Mouse (Mus musculus) neural tube, embryonic 13.5 days (tissue): Measurements from ENCODE around the gene Pdp2. TPM values are rescaled to one million over a fixed set of nuclear protein-coding genes. Genes with fewer than 3 reads are reported as not detected.
A peak's percentile ranks its signal among the peaks of the same experiment; 100 is the strongest.

ENCODE experiments used
- ATAC-seq: fragments of 200-750 bp; cut with Nextera tagmentation; 2 replicates; pipeline ENCODE4 v1.8.0; 2017; ENCODE audit warnings: low read depth, mild to moderate bottlenecking, moderate TSS enrichment, moderate library complexity
- H3K27ac ChIP-seq: fragments of 300-500 bp; sonication (generic); replicated peaks from 2 replicates; pipeline ENCODE4 v1.5.1; 2015; ENCODE audit warnings: moderate library complexity, mild to moderate bottlenecking, inconsistent platforms
- H3K27me3 ChIP-seq: fragments of 300-500 bp; sonication (generic); 2 replicates; pipeline ENCODE4 v1.6.1; 2015; ENCODE audit warnings: mild to moderate bottlenecking, inconsistent platforms
- H3K36me3 ChIP-seq: fragments of 300-500 bp; sonication (generic); 2 replicates; pipeline ENCODE4 v1.6.1; 2015; ENCODE audit warnings: mild to moderate bottlenecking, inconsistent platforms
- H3K4me1 ChIP-seq: fragments of 300-500 bp; sonication (generic); replicated peaks from 2 replicates; pipeline ENCODE4 v1.6.1; 2015; ENCODE audit warnings: inconsistent platforms
- H3K4me2 ChIP-seq: fragments of 300-500 bp; sonication (generic); 2 replicates; pipeline ENCODE4 v1.6.1; 2015; ENCODE audit warnings: inconsistent platforms, mild to moderate bottlenecking, moderate library complexity
- H3K4me3 ChIP-seq: fragments of 300-500 bp; sonication (generic); 2 replicates; pipeline ENCODE4 v1.5.1; 2015; ENCODE audit warnings: mild to moderate bottlenecking, inconsistent platforms
- H3K9ac ChIP-seq: fragments of 300-500 bp; sonication (generic); 2 replicates; pipeline ENCODE4 v1.6.1; 2015; ENCODE audit warnings: moderate library complexity, mild to moderate bottlenecking, inconsistent platforms
- H3K9me3 ChIP-seq: fragments of 300-500 bp; sonication (generic); 2 replicates; pipeline ENCODE4 v1.6.1; 2016; ENCODE audit warnings: inconsistent platforms
- WGBS: fragments of 180-500 bp; shearing (Covaris S2); methylation state at CpG from one replicate; pipeline ENCODE4 v1.1.7; 2015; 5-methylcytosine and 5-hydroxymethylcytosine counted together
- polyA plus RNA-seq: library from polyadenylated mRNA; unstranded; fragments of >200 nt; fragmentation: Nextera tagmentation; extraction: Ambion mirVana; gene quantifications from 2 replicates; pipeline ENCODE4 v1.2.1, GENCODE M21; 2015

Pdp2 gene
- polyA plus RNA-seq, 1 experiment from 2014 or later: 17.9 TPM

DNA sequence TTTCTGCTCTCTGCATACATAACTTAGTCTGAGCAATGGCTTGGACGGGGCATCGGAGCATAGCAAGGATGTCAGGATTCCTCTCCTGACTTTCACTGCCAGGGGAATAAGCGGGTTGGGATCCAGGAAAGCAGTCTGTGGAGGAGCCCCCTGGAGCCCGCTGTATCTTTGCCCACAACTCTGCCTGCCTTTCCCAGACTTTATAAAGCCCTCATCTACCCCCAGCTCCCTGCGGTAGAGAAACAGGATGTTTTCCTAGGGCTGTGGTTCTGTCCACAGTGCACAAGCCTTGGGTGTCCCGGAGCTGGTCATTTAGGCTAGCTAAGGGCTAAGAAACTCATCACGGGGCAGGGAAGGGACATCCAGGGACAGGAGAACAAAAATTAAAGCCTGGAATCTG lies 10.1 kb downstream of the Pdp2 start:
- H3K4me1 ChIP-seq: peaks cover 13% of the 10 kb centered on the region
- peaks cover 10% of the 10 kb centered on the region; the same call in 1 of the 2 replicates for H3K27me3 ChIP-seq
- peaks cover 9% of the 10 kb centered on the region for H3K36me3 ChIP-seq
- 0 out of 2 replicates have a peak overlapping the region, but pooled peaks have one; percentile 11 for H3K4me3 ChIP-seq
- no peak overlapping the region for H3K27ac ChIP-seq
- WGBS: 18% methylated on average over 7 of the region's 7 CpGs
- peak overlapping the region; percentile 46 for H3K4me2 ChIP-seq
- no peak overlapping the region for H3K9ac ChIP-seq
- no peak for ATAC-seq
- H3K9me3 ChIP-seq: no peaks in the 10 kb centered on the region

DNA sequence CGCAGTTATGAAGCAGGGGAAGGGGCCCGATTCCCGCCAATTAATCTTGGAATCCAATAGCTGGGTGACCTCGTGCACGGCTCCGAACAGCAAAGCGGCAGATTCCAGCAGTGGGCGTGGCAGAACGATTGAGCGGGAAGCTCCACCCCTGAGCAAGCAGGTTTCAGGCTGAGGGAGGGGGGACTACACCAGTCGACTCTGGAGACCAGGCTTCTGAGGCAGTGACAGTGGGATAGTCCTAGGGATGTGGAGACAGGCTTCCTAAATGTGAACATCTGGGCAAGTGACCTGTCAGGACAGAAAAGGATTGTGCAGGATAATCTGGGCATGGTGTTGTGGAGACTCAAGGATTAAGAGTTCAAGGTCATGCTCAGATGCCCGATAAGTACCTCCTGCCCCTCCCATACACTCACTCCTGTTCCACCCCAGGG lies 10.7 kb downstream of the Pdp2 start:
- peaks cover 10% of the 10 kb centered on the region; the same call in 1 of the 2 replicates for H3K27me3 ChIP-seq
- no peaks in the 10 kb centered on the region for H3K9me3 ChIP-seq
- ATAC-seq: peak; percentile 58
- H3K27ac ChIP-seq: no peak overlapping the region
- 2% methylated on average over 12 of the region's 12 CpGs for WGBS
- H3K4me3 ChIP-seq: peak overlapping the region; percentile 11; the same call in 1 of the 2 replicates
- H3K4me2 ChIP-seq: peak overlapping the region; percentile 46
- H3K9ac ChIP-seq: no peak overlapping the region
- H3K4me1 ChIP-seq: peaks cover 13% of the 10 kb centered on the region
- 0 out of 2 replicates have a peak, but pooled peaks cover 5% of the 10 kb centered on the region for H3K36me3 ChIP-seq

DNA sequence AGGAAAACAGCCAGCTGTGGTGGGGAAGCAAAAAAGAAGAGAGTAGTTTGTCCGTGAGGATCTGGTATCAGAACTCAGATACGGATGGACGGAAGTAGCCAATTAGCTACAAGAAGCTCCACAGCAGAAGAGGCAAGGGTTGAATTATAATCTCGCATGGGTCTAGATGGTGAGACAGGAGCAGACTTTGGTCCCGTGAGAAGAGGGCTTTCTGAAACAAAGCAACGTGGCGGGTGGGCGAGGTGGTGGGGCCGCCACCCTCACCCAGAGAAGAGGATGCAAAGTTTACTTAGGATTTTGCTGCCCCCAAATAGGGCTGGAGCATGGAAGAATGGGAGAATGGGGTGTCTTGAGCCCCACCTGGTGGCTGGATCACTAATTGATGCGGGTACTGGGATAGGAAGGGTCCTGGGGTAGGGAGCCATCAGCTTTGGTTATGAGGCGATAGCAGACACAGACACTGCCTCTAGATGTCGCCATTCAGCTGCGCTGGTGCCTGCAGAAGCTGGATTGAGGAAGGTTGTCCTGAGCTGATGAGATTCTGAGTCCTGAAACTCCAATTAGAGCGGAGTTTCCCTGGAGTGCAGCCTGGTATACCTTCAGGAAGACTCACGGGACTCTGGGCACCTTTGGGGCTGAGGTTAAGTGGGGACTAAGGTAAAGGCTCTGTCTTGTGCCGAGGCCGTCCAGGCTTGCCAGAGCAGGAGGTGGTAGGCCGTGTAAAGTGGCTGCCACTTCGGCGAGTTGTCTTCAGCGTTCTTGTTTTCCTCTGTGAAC lies 11.4 kb downstream of the Pdp2 start:
- H3K36me3 ChIP-seq: 0 out of 2 replicates have a peak, but pooled peaks cover 2% of the 10 kb centered on the region
- no peaks in the 10 kb centered on the region for H3K9me3 ChIP-seq
- peak; percentile 92 for ATAC-seq
- H3K27me3 ChIP-seq: peaks cover 10% of the 10 kb centered on the region; the same call in 1 of the 2 replicates
- WGBS: 21% methylated on average over 21 of the region's 21 CpGs
- H3K9ac ChIP-seq: peak overlapping the region; percentile 27; the same call in 1 of the 2 replicates
- H3K4me1 ChIP-seq: peaks cover 13% of the 10 kb centered on the region
- peak overlapping the region; percentile 46 for H3K4me2 ChIP-seq
- peak overlapping the region; percentile 7; the same call in 1 of the 2 replicates for H3K4me3 ChIP-seq
- H3K27ac ChIP-seq: no peak overlapping the region

DNA sequence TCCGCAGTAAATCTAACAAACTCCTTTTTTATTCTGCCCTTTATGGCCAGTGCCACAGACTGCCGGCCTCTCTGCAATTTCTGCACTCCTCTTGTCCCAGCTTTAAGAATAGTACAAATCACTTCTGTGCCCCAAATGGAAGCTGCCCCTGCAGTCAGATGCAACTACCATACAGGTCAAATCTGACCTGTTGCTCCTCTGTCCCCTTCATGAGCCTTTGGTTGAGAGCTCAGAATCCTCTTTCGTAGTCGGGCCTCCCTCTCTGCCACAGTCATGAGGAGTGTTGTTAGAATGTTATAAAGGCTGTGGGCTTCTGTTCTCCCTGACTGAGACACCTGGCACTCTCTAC lies 12.0 kb downstream of the Pdp2 start:
- Histone ChIP-seq H3K9me3 (no peaks in the 10 kb centered on the region), H3K9ac (no peak overlapping the region), H3K4me1 (peaks cover 13% of the 10 kb centered on the region), H3K27ac (no peak overlapping the region), H3K4me3 (no peak overlapping the region), H3K36me3 (no peaks in the 10 kb centered on the region), H3K4me2 (no peak overlapping the region), H3K27me3 (peaks cover 10% of the 10 kb centered on the region; the same call in 1 of the 2 replicates)
- ATAC-seq: no peak
- 58% methylated on average over 4 of the region's 4 CpGs for WGBS

DNA sequence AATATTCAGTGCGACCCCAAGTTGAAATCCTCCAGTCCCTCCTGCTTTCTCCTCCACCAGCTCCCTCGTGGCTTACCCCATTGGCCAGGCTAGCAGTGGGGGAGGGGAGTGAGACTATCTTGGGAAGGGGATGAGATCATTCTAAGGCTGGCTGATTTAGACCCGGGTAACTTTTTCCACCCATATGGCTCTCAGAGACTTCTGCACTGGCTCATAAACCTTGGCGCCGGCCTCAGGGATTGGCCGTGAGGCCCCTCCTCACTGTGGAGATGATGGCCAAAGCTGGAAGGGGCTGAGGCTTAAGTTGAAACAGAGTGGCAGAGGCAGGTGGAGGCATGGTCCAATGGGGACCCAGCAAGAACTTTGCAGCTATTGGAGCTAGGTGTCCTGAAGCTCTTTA lies 15.1 kb downstream of the Pdp2 start:
- H3K9me3 ChIP-seq: no peaks in the 10 kb centered on the region
- H3K4me1 ChIP-seq: peaks cover 13% of the 10 kb centered on the region
- H3K4me3 ChIP-seq: no peak overlapping the region
- peaks cover 6% of the 10 kb centered on the region; the same call in 1 of the 2 replicates for H3K27me3 ChIP-seq
- ATAC-seq: no peak
- H3K9ac ChIP-seq: no peak overlapping the region
- H3K4me2 ChIP-seq: no peak overlapping the region
- H3K27ac ChIP-seq: no peak overlapping the region
- 44% methylated on average over 6 of the region's 6 CpGs for WGBS
- no peaks in the 10 kb centered on the region for H3K36me3 ChIP-seq

- Histone ChIP-seq H3K4me3 (no peak overlapping the region), H3K9me3 (no peaks in the 10 kb centered on the region), H3K27me3 (no peaks in the 10 kb centered on the region), H3K27ac (no peak overlapping the region), H3K4me2 (no peak overlapping the region), H3K4me1 (no peaks in the 10 kb centered on the region), H3K9ac (no peak overlapping the region), H3K36me3 (no peaks in the 10 kb centered on the region)
- WGBS: 79% methylated on average over 2 of the region's 2 CpGs
- no peak for ATAC-seq
Observed at GRCm38 (mm10) chr8:104607944-104608343, 16.7 kb downstream of the Pdp2 start.

DNA sequence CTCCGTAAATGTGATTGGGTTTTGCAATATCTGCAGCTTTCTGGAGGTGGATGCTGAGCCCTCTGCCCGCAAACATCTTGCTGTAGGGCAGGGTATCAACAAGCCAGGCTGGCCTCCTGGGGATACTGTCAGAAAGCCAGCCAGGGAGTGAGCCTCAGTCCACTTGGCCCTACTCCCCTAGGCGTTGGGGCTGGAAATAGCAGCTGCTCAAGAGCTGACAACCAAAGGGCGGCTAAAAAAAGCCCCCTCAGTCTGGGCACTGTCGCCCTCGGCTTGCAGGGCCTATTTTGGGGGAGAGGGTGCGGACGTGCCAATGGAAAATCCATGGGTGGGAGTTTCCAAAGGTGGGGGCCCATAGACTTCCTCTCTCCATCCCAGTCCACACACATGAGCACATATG lies 18.0 kb downstream of the Pdp2 start:
- Histone ChIP-seq H3K4me1 (no peaks in the 10 kb centered on the region), H3K4me3 (no peak overlapping the region), H3K4me2 (no peak overlapping the region), H3K27me3 (no peaks in the 10 kb centered on the region), H3K9ac (no peak overlapping the region), H3K36me3 (no peaks in the 10 kb centered on the region), H3K9me3 (no peaks in the 10 kb centered on the region), H3K27ac (no peak overlapping the region)
- no peak for ATAC-seq
- WGBS: 71% methylated on average over 8 of the region's 8 CpGs

DNA sequence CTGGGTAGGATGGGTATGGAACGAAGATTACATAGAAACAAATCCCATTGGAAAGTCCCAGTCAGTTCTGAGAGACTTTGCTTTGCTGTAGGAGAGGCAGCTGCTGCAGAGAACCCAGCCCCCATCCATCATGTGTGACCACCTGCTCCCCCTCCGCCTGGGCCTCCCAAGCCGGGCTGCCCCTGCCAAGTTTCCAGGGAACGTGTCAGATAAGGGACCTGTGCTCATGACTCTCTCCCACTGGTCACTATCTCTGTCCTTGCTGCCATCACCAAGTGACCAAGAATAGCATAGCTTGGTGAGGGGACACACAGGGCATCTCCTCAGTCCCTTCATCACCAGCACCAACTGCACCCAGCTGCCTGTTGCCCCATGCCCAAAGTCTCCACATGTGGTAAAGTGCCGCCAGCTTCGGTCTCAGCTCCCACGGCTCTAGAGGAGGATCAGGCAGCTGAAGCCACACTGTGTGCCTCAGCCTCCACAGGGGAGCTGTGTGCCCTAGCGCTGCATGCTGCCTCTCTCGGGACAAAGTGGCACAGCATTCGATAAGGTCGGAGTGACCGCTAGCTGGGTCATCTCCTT lies 19.0 kb downstream of the Pdp2 start:
- no peak overlapping the region for H3K4me3 ChIP-seq
- H3K27ac ChIP-seq: no peak overlapping the region
- WGBS: 72% methylated on average over 12 of the region's 12 CpGs
- no peaks in the 10 kb centered on the region for H3K36me3 ChIP-seq
- no peaks in the 10 kb centered on the region for H3K9me3 ChIP-seq
- no peaks in the 10 kb centered on the region for H3K27me3 ChIP-seq
- H3K4me1 ChIP-seq: no peaks in the 10 kb centered on the region
- ATAC-seq: no peak
- H3K4me2 ChIP-seq: no peak overlapping the region
- no peak overlapping the region for H3K9ac ChIP-seq

- no peaks in the 10 kb centered on the region for H3K9me3 ChIP-seq
- WGBS: 72% methylated on average over 4 of the region's 4 CpGs
- H3K36me3 ChIP-seq: no peaks in the 10 kb centered on the region
- H3K4me1 ChIP-seq: no peaks in the 10 kb centered on the region
- no peak for ATAC-seq
- H3K4me2 ChIP-seq: no peak overlapping the region
- no peak overlapping the region for H3K4me3 ChIP-seq
- H3K9ac ChIP-seq: no peak overlapping the region
- H3K27ac ChIP-seq: no peak overlapping the region
- H3K27me3 ChIP-seq: no peaks in the 10 kb centered on the region
Observed at GRCm38 (mm10) chr8:104611613-104612012, 20.4 kb downstream of the Pdp2 start.

DNA sequence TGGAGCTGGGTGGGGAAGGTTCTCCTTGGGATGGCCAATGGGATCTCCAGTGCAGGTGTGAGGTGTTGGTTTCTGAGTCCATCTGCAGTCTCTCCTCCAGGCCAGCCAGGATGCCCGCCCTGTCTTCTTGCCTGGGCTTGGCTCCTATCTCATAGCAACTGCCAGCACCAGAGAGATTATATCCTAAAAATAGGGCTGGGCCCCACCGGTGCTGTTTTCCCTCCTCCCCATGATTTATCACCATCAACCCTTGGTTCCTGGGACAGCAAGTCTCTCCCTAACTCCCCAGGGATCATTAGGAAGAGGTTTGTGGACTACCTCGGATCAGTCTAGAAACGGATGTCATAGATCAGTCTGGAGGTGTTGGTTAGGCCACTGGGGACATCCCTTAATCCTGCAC lies 21.9 kb downstream of the Pdp2 start:
- H3K27me3 ChIP-seq: no peaks in the 10 kb centered on the region
- no peaks in the 10 kb centered on the region for H3K9me3 ChIP-seq
- no peak overlapping the region for H3K4me3 ChIP-seq
- 73% methylated on average over 4 of the region's 4 CpGs for WGBS
- ATAC-seq: no peak
- H3K27ac ChIP-seq: no peak overlapping the region
- H3K4me2 ChIP-seq: no peak overlapping the region
- no peaks in the 10 kb centered on the region for H3K4me1 ChIP-seq
- no peaks in the 10 kb centered on the region for H3K36me3 ChIP-seq
- H3K9ac ChIP-seq: no peak overlapping the region

DNA sequence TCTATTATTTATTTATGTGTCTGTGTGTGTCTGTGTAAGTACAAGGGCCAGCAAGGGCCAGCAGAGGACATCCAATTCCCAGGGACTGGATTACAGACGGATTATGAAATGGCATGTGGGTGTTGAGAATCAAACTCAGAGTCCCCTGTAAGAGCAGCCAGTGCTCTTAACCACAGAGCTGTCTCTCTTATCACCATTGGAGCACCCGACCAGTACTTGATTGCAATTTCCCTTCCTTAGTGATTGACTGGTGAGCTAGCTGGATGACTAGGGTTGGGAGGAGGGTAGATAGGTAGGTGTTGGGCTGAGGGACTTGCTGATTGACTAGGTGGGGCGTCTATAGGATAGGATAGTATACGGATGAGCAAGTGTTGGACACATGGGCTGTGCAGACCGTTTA lies 29.5 kb downstream of the Pdp2 start:
- no peak overlapping the region for H3K4me3 ChIP-seq
- H3K36me3 ChIP-seq: no peaks in the 10 kb centered on the region
- H3K27ac ChIP-seq: no peak overlapping the region
- no peaks in the 10 kb centered on the region for H3K4me1 ChIP-seq
- no peaks in the 10 kb centered on the region for H3K27me3 ChIP-seq
- 80% methylated on average over 5 of the region's 5 CpGs for WGBS
- ATAC-seq: no peak
- no peak overlapping the region for H3K4me2 ChIP-seq
- H3K9ac ChIP-seq: no peak overlapping the region
- no peaks in the 10 kb centered on the region for H3K9me3 ChIP-seq

- Histone ChIP-seq H3K27me3 (peaks cover 5% of the 10 kb centered on the region), H3K9ac (no peak within 1 kb of the TSS), H3K4me1 (no peaks in the 10 kb centered on the region), H3K27ac (no peak within 1 kb of the TSS), H3K4me2 (no peak within 1 kb of the TSS), H3K4me3 (no peak within 1 kb of the TSS), H3K36me3 (no peaks in the 10 kb centered on the region), H3K9me3 (no peaks in the 10 kb centered on the region)
- 83% methylated on average over 6 of the region's 6 CpGs for WGBS
- no peak for ATAC-seq
Observed at GRCm38 (mm10) chr8:104624161-104624560, 32.9 kb downstream of the Pdp2 start, which contains the start of gene Cdh16. Gene Cdh16, minus strand, starts transcription at chr8:104624396.
